Mouse (Mus musculus): ENCODE measurements around the gene Trp53tg5.

DNA sequence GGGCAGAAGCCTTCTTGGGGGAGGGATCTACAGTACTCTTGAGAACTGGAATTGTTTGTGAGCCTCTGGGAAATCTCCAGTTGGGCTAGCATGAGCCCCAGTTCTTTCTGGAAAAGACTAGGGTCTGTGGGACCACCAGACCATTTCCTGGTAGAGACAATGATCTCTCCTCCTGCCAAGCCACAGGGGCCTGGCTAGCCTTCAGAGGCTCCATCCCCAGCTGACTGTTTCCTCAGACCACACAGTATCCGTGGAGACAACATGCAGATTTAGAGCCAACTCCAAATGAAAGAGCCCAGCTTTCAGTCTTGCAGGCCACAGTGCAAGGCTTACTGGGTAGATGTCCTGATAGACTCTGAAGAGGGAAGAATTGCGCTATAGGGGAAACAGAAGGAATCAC is 20.6 kb upstream of the Trp53tg5 start:
- TF ChIP-seq MAX (IDR thresholded peaks at IDR 0.05; ENCODE audit: low read depth) (no peak), POLR2A (IDR thresholded peaks at IDR 0.05; ENCODE audit: insufficient read length, low read depth) (no peak), POLR2AphosphoS2 (IDR thresholded peaks at IDR 0.05; ENCODE audit: insufficient read length, low read depth) (no peak), TCF3 (IDR thresholded peaks at IDR 0.05; ENCODE audit: insufficient read length, low read depth) (no peak), MYOG (IDR thresholded peaks at IDR 0.05; ENCODE audit: control insufficient read depth in 1 of 3, insufficient read depth in 1 of 3, insufficient read length in 2 of 3, low read depth in 2 of 3) (no peak), E2F4 (IDR thresholded peaks at IDR 0.05; ENCODE audit: insufficient read depth) (no peak)

All from myocyte (in vitro differentiated cells).